Mouse (Mus musculus) spleen, postnatal 14 days (tissue): ENCODE results near the gene Ephb2.

Experiments
- DNase-seq, 2 experiments: peaks; one replicate each; pipeline ENCODE4 v3.0.0; 2021 to 2022; ENCODE audit warnings: low spot score in 2 of 2

The Ephb2 gene

GRCm38 (mm10) chr4:136801463-136801862, 34.3 kb downstream of the Ephb2 start:
- no peak for DNase-seq

GRCm38 (mm10) chr4:136800366-136800765, 35.4 kb downstream of the Ephb2 start:
- no peak for DNase-seq

DNA sequence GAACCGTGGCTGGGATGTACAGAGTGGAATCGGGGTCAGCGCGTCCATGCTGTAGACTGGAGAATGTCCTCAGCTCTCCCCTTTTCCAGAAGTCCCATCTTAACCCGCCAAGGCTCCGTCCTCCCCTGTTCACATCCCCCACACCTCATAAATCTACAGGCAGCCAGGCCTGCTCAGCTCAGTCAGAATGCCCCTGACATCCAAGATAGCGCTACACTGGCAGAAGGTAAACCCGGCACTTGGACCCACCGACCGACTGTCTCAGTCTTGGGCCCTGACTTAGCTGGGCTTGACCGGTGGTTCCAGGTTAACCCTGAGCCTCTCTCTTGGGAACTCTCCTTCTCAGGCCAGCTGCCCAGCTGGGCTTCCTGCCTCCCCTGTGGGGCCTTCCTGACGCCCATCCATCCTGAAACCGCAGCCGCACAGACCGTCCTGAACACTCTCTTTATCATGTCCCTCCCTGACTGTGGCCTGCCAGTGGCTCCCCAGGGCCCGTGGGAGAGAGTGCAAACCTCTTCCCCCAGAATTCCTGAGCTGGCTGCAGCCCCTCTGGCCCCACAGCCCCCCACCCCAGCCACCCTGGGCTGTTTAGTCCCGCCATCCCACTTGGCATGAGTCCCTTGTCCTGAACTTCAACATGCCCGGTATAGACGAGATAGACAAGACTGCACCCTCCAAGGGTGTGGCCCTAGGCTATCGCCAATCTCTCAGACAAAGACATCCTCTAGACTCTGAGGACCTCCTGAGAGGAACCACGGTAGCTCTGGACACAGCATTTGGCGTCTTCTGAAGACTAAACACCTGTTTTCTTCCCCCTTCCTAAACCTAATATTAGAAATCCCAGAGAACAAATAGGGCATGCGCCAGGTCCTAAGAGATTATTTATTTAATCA, 37.9 kb downstream of the Ephb2 start:
- no peak for DNase-seq

DNA sequence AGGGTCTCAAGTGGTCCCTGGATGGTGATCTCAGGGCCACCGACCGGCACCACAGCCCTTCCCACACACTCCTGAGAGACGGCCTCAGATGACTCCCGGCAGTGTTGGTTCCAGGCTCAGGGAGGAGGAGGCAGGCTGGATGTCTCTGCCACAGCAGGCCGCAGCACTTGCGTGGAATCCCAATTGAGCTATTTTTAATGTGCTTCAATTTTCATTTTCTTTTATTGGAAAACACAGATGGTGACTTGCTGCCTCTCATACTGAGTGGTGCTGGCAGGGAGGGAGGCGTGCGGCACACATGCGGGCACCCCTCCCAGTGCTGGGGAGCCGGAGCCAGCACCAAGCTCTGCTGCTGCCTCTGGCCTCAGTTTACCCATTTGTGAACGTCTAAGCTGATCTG, 42.5 kb downstream of the Ephb2 start:
- DNase-seq, result no peak

DNA sequence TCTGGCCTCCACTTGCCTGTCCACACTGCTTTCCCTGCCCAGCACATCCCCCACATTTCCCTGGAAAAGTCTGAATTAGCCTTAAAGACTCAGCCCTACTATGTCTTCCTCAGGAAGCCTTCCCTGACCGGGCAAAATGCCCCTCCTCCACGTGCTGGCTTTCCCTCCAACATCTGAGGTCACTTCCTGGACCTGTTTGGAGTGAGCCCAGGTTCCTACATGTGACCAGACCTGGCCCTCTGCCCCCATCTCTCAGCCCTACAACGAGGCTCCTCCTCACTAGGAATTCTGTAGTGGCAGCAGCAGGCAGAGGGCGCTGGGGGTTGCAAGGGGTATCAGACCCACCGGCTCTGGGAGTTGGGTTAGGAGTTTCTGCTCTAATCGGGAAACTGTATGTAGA, 46.0 kb downstream of the Ephb2 start:
- no peak for DNase-seq

DNA sequence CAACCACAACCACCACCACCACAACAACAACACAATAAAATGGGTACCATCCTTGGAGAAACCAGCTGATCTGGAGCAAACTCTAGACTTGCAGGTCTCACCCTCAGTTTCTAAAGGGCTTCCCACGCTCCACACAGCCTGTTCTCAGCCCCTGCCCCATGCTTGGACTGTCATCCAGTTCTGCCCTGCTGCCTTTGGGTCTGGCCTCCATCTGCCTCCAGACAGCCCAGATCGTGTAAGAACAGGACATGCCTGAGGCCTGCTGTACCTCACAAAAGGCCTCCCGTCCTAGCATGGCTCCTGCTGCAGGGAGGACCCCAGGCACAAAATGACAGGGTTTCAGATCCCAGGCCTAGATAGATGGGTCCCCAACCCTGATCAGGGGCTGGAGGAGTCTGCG, 48.4 kb downstream of the Ephb2 start:
- no peak for DNase-seq

DNA sequence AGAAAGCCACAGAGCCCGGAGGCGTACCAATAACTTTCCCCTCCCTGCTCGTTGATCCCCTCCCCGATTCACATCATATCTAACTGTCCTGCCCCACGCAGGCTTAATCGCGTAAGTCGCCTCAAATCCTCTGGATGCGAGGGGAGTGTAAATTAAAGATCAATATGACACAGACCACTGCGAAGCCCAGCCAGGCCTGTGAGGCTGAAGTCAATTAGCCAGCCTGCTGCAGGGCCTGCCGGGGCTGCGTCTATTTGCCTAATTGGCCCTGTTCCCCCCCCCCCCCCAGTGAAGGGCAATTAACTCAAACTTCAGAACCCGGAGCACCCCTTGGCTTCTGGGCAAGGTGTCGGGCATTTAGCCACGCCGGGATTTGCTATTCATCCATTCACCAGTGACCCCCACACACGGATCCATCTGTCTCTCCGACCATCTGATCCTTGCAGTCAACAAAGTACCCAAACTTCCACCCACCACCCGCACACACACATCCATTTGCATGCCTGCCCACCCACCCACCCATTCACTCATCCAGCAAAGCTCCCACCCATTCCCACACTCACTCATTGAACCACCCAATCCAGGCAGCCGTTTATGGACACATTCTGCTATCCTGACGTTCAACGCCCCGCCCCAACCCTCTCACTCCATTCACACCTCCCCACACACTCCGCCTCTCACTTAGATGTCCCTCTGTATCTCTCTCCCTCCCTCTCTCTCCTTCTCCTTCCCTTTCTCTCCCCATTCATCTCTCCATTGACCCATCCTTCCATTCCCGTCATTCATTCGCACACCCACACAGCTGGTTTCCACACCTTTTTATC, 49.1 kb downstream of the Ephb2 start:
- DNase-seq, result no peak

- DNase-seq, result no peak
These were observed 52.1 kb downstream of the Ephb2 start for GRCm38 (mm10) chr4:136783552-136784150.

DNA sequence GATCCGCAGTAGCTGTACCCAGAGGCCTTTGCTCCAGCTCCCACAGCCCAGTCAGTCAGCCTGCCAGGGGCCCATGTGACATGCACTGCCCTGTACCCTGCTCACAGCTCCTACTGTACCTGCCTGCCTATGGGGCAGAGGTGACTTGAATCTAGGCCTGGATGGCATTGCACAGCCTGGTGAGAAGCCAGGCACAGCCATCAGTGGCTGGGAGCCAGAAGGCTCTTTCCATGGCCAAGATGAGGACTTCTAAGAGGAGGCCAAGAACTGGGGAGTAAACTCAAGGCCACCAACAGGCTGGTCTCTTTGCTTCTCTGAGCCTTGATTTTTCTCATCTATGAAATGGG, 53.2 kb downstream of the Ephb2 start:
- no peak for DNase-seq

GRCm38 (mm10) chr4:136781868-136782578, 53.8 kb downstream of the Ephb2 start:
- no peak for DNase-seq

DNA sequence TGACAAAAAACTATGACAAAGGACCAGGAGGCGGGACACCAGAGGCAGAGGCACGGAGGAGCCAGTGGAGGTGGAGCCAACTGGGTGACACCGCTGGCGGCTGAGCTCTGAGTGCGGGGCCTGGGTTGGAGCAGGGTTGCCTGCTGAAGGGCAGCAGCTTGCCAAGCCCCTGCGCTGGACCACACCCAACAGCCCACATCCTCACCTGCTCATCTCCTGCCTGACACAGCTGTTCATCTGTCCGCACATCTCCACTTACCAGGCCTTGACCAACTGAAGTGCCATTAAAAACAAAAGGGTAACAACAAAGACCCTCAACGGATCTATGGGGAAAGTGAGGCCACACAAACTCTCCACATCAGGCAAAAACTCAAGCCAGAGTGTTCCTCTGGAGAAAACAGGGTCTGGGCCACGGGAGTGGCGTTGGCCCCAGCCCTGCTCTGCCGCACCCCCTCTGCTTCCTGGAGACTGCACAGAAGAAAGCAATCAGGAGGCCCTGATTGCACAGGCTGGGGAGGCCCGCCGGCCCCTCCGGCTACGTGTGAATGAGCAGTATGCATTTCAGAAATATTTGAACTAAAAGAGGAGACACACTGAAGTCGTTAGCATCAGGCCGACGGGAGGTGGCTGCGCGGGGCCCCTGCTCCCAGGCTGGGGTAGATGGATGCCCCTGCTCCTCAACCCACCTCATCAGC, 55.4 kb downstream of the Ephb2 start:
- DNase-seq, result no peak

DNA sequence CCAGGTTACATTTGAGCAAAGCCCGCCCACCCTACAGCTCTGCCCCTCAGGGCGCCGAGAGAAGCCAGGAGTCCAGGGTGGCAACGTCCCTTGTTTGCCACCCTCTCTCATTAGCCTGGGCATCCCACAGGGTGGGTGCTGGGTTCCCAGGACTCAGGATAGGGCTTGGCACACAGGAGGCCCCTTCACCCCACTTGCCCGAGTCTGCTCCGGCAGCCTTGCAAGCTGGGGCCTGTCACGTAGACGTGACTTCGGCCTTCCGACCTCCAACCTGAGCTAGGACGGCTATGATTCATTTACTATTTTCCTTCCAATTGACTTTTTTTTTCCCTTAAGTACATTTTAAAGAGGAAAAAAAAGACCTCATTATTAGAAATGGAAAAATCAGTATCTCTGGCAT, 56.6 kb downstream of the Ephb2 start:
- no peak for DNase-seq

DNA sequence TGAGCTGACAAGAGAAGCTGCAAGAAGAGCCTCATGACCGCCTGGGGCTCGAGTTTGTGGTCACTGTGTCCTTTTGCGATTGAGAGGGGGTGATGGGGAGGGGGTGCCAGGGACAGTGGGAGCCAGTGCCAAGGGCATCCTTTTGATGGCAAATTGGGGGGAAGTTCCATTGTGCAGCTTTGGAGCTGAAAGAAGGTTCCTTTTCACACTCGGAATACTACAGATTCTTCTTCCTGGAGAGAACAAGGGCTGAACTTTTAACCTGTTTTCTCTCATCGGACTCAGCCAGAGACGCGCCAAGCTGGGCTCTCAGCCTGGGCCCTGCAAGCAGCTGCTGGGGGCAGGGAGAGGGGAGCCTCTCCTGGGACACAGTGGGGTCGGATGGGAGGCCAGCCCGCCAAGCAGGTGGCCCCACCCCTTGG, 59.3 kb downstream of the Ephb2 start:
- no peak for DNase-seq

DNA sequence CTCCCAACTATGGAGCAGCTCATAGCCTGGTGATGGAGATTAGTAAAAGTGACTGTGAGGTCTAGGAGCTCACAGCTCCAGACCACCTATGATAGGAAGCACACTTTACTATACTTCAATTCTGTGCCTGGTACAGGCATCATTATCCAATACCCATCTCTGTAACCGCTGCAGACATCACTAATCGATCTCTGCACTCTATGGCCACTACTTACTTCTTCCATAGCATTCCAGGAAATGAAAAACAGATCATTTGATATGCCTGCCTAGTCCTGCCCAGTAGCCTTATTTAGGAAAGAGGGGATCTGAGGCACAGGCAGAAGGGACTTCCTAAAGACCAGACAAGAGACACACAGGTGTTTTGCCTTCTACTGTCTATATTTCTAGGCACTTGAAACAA, 59.9 kb downstream of the Ephb2 start:
- no peak for DNase-seq

DNA sequence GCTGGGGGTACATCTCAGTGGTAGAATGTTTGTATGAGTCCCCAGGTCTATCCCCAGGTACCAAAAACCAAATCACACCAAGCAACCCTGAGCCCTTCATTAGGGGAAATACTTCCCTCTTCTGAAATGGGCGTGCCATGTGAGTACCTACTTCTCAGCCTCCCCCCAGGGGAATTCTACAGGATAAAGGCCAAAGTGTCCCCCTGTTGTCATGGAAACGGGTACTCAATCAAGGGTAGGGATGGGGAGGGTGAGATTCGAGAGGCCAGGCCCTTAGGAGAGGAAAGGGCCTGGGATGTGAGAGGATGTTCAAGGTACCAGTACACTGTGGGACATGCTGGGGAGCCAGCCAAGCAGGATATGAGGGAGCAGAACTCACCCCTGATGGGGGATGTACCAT, 61.6 kb downstream of the Ephb2 start:
- no peak for DNase-seq

DNA sequence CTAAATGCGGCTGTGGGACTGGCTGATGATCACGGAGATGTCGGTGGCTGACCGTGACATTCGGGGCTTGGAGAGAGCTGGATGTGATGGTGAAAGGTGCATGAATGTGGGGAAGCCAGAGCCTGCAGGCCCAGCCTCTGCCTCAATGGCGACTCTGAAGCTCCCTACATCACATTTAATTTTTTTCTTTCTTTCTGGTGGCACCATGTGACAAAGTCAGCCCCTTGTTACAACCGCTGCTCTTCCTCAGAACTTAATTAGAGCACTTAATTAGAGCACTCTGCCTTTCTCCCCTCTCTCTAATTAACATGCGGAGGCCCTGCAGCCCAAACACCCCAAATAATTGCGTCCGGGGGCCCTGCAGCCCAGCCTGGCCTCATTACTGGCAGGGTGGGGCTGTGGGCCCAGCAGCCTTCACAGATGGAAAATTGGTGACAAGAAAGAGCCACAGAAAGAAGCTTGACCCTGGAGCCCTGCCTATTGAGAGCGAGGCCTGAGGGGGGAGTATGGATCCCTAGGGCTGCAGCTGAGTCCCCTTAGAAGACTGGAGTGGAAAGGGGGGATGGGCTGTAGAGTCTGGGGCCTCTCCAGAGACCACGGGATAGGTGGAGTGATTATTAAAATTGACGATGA, 62.7 kb downstream of the Ephb2 start:
- DNase-seq, result no peak

- DNase-seq, result no peak
These were observed 63.5 kb downstream of the Ephb2 start for GRCm38 (mm10) chr4:136772318-136772717.

GRCm38 (mm10) chr4:136770718-136771117, 65.1 kb downstream of the Ephb2 start:
- no peak for DNase-seq

GRCm38 (mm10) chr4:136768499-136768898, 67.3 kb downstream of the Ephb2 start:
- DNase-seq, result no peak

DNA sequence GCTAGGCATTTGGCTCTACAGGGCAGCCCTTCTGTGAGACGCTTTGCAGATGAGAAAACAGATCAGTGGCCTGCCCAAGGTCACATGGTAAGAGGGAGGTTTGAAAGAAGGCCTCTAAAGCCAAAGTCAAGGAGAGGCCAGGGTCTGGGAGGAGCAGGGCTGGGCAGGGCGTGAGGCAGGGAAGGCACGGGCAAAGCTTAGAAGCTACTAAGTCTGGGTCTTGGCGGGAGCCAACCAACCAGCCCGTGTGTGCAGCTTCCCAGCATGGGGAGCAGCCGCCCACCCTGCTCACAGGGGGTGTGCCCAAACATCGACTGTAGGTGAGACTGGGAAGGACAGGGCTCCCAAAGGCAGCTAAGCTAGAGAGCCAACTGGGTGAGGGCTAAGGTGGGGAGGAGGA, 70.7 kb downstream of the Ephb2 start:
- DNase-seq, result no peak

DNA sequence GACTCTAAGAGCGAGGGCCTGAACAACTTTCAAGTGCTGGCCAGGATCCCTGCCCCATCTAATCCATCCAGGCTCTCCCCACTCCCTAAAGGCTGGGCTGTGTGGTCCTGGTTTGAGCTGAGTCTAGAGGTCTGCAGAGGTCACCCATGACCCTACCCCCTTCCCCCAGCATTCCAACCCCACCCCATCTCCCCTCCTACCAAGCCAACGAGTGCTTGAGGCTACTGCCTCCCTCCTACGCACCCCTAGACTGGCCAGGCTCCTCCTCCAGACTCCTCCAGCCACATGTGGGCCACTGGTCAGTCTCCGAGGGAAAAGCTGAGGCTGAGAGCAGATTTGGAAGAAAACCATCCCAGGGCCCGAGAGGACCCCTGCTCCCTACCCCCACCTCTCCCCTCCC, 72.4 kb downstream of the Ephb2 start:
- DNase-seq, result no peak
